7 mouse cellular contexts compared by ENCODE assay signal in the genomic region with DNA sequence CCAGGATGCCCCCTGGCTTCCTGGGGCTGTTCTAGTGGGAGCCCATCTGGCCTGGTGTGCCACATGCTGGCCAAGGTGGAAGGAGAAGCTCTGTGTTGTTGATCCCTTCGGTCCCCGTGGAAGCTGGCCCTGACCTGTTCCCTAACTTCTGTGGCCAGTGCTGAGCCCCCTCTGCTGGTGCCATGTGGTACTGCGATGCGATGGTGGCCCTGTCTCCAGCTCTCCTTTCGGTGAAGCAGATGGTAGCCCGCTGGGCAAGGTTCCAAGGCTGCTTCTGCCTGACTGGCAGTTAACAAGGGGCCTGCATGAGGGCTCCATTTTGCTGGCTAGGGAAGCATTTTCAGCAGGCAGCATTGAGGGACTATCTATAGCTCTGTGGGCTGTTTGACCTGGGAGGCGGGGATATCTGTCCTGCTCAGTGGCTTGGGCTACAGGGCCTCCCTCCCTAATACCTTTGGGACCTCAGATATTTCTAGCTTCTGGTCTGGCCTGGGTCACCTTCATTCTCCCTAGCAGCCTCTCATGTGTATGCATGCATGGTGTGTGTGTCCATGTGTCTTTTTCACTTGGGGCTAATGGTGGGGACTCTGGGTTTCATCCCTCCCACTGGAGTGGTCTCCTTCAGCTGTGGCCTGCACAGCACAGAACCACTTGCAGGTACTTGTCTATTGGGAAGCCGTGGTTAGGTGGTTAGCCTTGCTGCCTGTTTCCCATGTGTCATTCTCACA. TPM values are rescaled to one million over a fixed set of nuclear protein-coding genes. Genes with fewer than 3 reads are reported as not detected.
DNase-seq lines count a peak whose midpoint lies in the region; ATAC-seq lines count a peak whose summit lies in the region.

No protein-coding gene starts in this region.

- WGBS in embryonic facial prominence, embryonic 11.5 days = 24% methylated on average over 8 of the region's 8 CpGs
- 28% methylated on average over 8 of the region's 8 CpGs for WGBS in limb, embryonic 10.5 days
- 18% methylated on average over 8 of the region's 8 CpGs for WGBS in midbrain, embryonic 13.5 days

- no peaks in the 10 kb centered on the region for H3K9me3 ChIP-seq in embryonic facial prominence, embryonic 11.5 days (replicated peaks; ENCODE audit: control insufficient read depth, low read length)
- H3K9me3 ChIP-seq in limb, embryonic 10.5 days (replicated peaks) = no peaks in the 10 kb centered on the region
- no peaks in the 10 kb centered on the region for H3K9me3 ChIP-seq in midbrain, embryonic 13.5 days

- no peak overlapping the region for H3K4me2 ChIP-seq in embryonic facial prominence, embryonic 11.5 days (ENCODE audit: low read depth, low read length)
- H3K4me2 ChIP-seq in midbrain, embryonic 13.5 days (replicated peaks) = no peak overlapping the region

- no peaks in the 10 kb centered on the region for H3K27me3 ChIP-seq in embryonic facial prominence, embryonic 11.5 days (ENCODE audit: control insufficient read depth, insufficient read depth, low read length)
- no peaks in the 10 kb centered on the region for H3K27me3 ChIP-seq in limb, embryonic 10.5 days (ENCODE audit: low read depth, poor library complexity, severe bottlenecking)
- no peaks in the 10 kb centered on the region for H3K27me3 ChIP-seq in midbrain, embryonic 13.5 days

- H3K4me3 ChIP-seq in embryonic facial prominence, embryonic 11.5 days (ENCODE audit: low read depth, low read length) = no peak overlapping the region
- no peak overlapping the region for H3K4me3 ChIP-seq in limb, embryonic 10.5 days
- H3K4me3 ChIP-seq in midbrain, embryonic 13.5 days (replicated peaks) = no peak overlapping the region

- no peak overlapping the region for H3K27ac ChIP-seq in embryonic facial prominence, embryonic 11.5 days (replicated peaks; ENCODE audit: low read depth, low read length)
- peak overlapping the region; percentile 67 for H3K27ac ChIP-seq in limb, embryonic 10.5 days
- H3K27ac ChIP-seq in midbrain, embryonic 13.5 days = peak overlapping the region; percentile 90

- H3K9ac ChIP-seq in embryonic facial prominence, embryonic 11.5 days (replicated peaks; ENCODE audit: low read length) = no peak overlapping the region
- H3K9ac ChIP-seq in midbrain, embryonic 13.5 days (replicated peaks) = no peak overlapping the region; the same call in 1 of the 2 replicates

- H3K36me3 ChIP-seq in embryonic facial prominence, embryonic 11.5 days (replicated peaks; ENCODE audit: control insufficient read depth, insufficient read depth, low read depth, low read length) = peaks cover 4% of the 10 kb centered on the region
- H3K36me3 ChIP-seq in limb, embryonic 10.5 days = peaks cover 79% of the 10 kb centered on the region
- H3K36me3 ChIP-seq in midbrain, embryonic 13.5 days = peaks cover 59% of the 10 kb centered on the region

- peak; percentile 98 for DNase-seq in adrenal gland, postnatal 14 days
- DNase-seq in embryonic facial prominence, embryonic 11.5 days (ENCODE audit: low spot score) = peak; percentile 88
- DNase-seq in heart, adult 18-20 months = peak; percentile 92 to 96
- DNase-seq in kidney, adult 18-20 months = peak; percentile 98
- DNase-seq in limb, embryonic 10.5 days (ENCODE audit: low spot score) = peak; percentile 93
- DNase-seq in spleen, adult 12 weeks (ENCODE audit: low spot score) = peak; percentile 81

- peak; percentile 58 for ATAC-seq in embryonic facial prominence, embryonic 11.5 days (replicated peaks; ENCODE audit: insufficient number of reproducible peaks, low FRiP score, low TSS enrichment, low read depth)
- peak; percentile 84 for ATAC-seq in midbrain, embryonic 13.5 days

- H3K4me1 ChIP-seq in embryonic facial prominence, embryonic 11.5 days (ENCODE audit: control insufficient read depth, insufficient read depth, low read length) = no peaks in the 10 kb centered on the region
- H3K4me1 ChIP-seq in limb, embryonic 10.5 days = peaks cover 11% of the 10 kb centered on the region
- peaks cover 33% of the 10 kb centered on the region for H3K4me1 ChIP-seq in midbrain, embryonic 13.5 days (replicated peaks)

RNA-seq across cellular contexts. Expression of a gene that starts 21.0 kb away (rescaled TPM):
- 19.1 and 23.6 TPM in 2 replicates for total RNA-seq in adrenal gland, postnatal 14 days (2021)
- polyA plus RNA-seq in embryonic facial prominence, embryonic 11.5 days (2014; fragmentation: Nextera tagmentation; extraction: Ambion mirVana) = 26.2 and 31.8 TPM in 2 replicates
- 10 to 100 TPM; 20.4 to 21.8 TPM for total RNA-seq in heart, adult 18-20 months (2021)
- polyA plus RNA-seq in limb, embryonic 10.5 days (2016; fragmentation: Nextera tagmentation; extraction: Ambion mirVana) = 34.3 and 37.7 TPM in 2 replicates
- polyA plus RNA-seq in midbrain, embryonic 13.5 days (2015; fragmentation: Nextera tagmentation; extraction: Ambion mirVana) = 33.1 and 35.5 TPM in 2 replicates

RNA-seq across cellular contexts. Expression of a gene that starts 29.3 kb away (rescaled TPM):
- 1.3 and 8.7 TPM in 2 replicates for total RNA-seq in adrenal gland, postnatal 14 days (2021)
- polyA plus RNA-seq in embryonic facial prominence, embryonic 11.5 days (2014; fragmentation: Nextera tagmentation; extraction: Ambion mirVana) = 0.15 TPM in 1 of 2 replicates, not detected in the other
- total RNA-seq in heart, adult 18-20 months (2021) = 1 to 10 TPM in 1 of 2 experiments, not detected in 1; 1.1 TPM
- polyA plus RNA-seq in limb, embryonic 10.5 days (2016; fragmentation: Nextera tagmentation; extraction: Ambion mirVana) = 0.06 and 0.26 TPM in 2 replicates
- polyA plus RNA-seq in midbrain, embryonic 13.5 days (2015; fragmentation: Nextera tagmentation; extraction: Ambion mirVana) = 0.24 TPM in 2 replicates

RNA-seq across cellular contexts. Expression of a gene that starts 31.7 kb away (rescaled TPM):
- not detected in 2 replicates for total RNA-seq in adrenal gland, postnatal 14 days (2021)
- polyA plus RNA-seq in embryonic facial prominence, embryonic 11.5 days (2014; fragmentation: Nextera tagmentation; extraction: Ambion mirVana) = not detected in 2 replicates
- not detected for total RNA-seq in heart, adult 18-20 months (2021)
- polyA plus RNA-seq in limb, embryonic 10.5 days (2016; fragmentation: Nextera tagmentation; extraction: Ambion mirVana) = not detected in 2 replicates
- polyA plus RNA-seq in midbrain, embryonic 13.5 days (2015; fragmentation: Nextera tagmentation; extraction: Ambion mirVana) = not detected in 2 replicates
